Comparison of ENCODE assay signal across 17 mouse cellular contexts in the genomic region with DNA sequence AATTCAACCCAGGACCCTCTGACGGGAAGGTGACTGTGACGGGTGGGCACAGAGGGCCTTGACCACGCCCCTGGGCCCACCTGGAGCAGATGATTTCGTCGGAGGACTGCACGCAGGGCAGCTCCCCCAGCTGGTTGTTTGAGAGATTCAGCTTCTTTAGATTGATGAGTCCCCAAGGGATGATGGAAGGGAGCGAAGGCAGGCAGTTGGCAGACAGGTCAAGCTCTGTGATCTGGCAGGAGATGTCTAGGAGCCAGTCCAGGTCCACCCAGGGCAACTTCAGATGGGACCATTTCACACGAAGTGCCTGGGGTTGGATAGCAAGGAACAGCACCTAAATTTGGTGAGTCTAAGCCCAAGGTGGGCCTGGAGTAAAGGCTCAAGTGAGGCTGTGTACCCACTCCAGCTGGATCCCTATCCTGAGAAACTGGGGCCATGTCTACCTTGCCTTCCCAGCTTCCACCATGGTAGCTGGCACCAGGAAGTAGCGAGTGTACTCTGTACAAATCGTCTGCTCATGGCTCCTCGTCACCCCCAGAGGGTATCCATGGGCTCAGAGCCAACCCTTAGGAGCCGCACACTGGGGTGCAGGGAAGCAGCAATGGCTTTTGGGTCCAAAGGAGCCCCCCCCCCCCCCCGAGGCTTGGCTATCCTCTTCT. TPM values are rescaled to one million over a fixed set of nuclear protein-coding genes. Genes with fewer than 3 reads are reported as not detected.
DNase-seq lines count a peak whose midpoint lies in the region; ATAC-seq lines count a peak whose summit lies in the region.
"Had no signal": no experiment of that assay in that cellular context is flagged by ENCODE, and none has a peak within 500 bp of the region (broad histone marks: within the 10 kb centered on the region; RNA-seq: fewer than 3 reads in every experiment).

No protein-coding gene starts in this region.

- peaks cover 25% of the 10 kb centered on the region for H3K4me1 ChIP-seq in heart, embryonic 15.5 days (replicated peaks)
- peaks cover 30% of the 10 kb centered on the region for H3K4me1 ChIP-seq in liver, embryonic 13.5 days (replicated peaks)

- ATAC-seq in heart, embryonic 15.5 days (replicated peaks; ENCODE audit: insufficient number of reproducible peaks, insufficient read depth, low FRiP score, low read depth): 0 out of 2 replicates have a peak, but pooled peaks have one; percentile 13
- peak; percentile 16; the same call in 1 of the 2 replicates for ATAC-seq in liver, embryonic 13.5 days (ENCODE audit: low read depth)
- no peak for ATAC-seq in activated CD4-positive, CD25-positive, alpha-beta regulatory T cell, adult 4 months
- ATAC-seq: hindbrain, embryonic 16.5 days; midbrain, embryonic 16.5 days had no signal

- no peaks in the 10 kb centered on the region for H3K27me3 ChIP-seq in heart, embryonic 15.5 days
- H3K27me3 ChIP-seq in liver, embryonic 13.5 days: 0 out of 2 replicates have a peak, but pooled peaks cover 2% of the 10 kb centered on the region

- H3K9me3 ChIP-seq in heart, embryonic 15.5 days (replicated peaks): no peaks in the 10 kb centered on the region
- no peaks in the 10 kb centered on the region for H3K9me3 ChIP-seq in liver, embryonic 13.5 days (replicated peaks)

- H3K36me3 ChIP-seq in heart, embryonic 15.5 days: 0 out of 2 replicates have a peak, but pooled peaks cover 3% of the 10 kb centered on the region
- peaks cover 21% of the 10 kb centered on the region; the same call in 1 of the 2 replicates for H3K36me3 ChIP-seq in liver, embryonic 13.5 days

- no peak for DNase-seq in heart, postnatal 25 days (ENCODE audit: low spot score)
- peak; percentile 0 for DNase-seq in spleen, adult 12 weeks (ENCODE audit: low spot score)
- no peak for DNase-seq in spleen, postnatal 36 days (ENCODE audit: low spot score in 2 of 2)
- no peak for DNase-seq in liver, embryonic 13.5 days
- DNase-seq in frontal cortex, postnatal 36 days (ENCODE audit: low spot score in 2 of 2): no peak
- DNase-seq in urinary bladder, postnatal 10 days (ENCODE audit: low spot score): no peak
- DNase-seq: cerebellum, adult 18-20 months had no signal

- intact Hi-C loops in heart, postnatal 25 days (cut with DNase I): no loop called here

- H3K27ac ChIP-seq in heart, embryonic 15.5 days: peak overlapping the region; percentile 55
- H3K27ac ChIP-seq in liver, embryonic 13.5 days: 0 out of 2 replicates have a peak overlapping the region, but pooled peaks have one; percentile 56

- no peak overlapping the region for H3K4me3 ChIP-seq in heart, embryonic 15.5 days
- no peak overlapping the region for H3K4me3 ChIP-seq in liver, embryonic 13.5 days (replicated peaks)

- 66% methylated on average over 13 of the region's 13 CpGs for WGBS in heart, embryonic 15.5 days
- 67% methylated on average over 13 of the region's 13 CpGs for WGBS in liver, embryonic 13.5 days (ENCODE audit: insufficient replicate concordance)

- H3K4me2 ChIP-seq in heart, embryonic 15.5 days: no peak overlapping the region
- no peak overlapping the region for H3K4me2 ChIP-seq in liver, embryonic 13.5 days

- H3K9ac ChIP-seq in heart, embryonic 15.5 days: no peak overlapping the region
- H3K9ac ChIP-seq in liver, embryonic 13.5 days: no peak overlapping the region

RNA-seq across cellular contexts. Expression of gene Gm10974, which starts 57.0 kb away (rescaled TPM):
- not detected in 2 replicates for polyA plus RNA-seq in heart, embryonic 15.5 days (2015; fragmentation: Nextera tagmentation; extraction: Ambion mirVana)
- not detected for total RNA-seq in heart, postnatal 25 days (2021)
- not detected in 2 replicates for polyA plus RNA-seq in liver, embryonic 13.5 days (2015; fragmentation: Nextera tagmentation; extraction: Ambion mirVana)
- polyA plus RNA-seq in activated CD4-positive, CD25-positive, alpha-beta regulatory T cell, adult 4 months (2017; shearing (Covaris generic)): not detected
- total RNA-seq: adrenal gland, postnatal 14 days; gastrocnemius, adult 8-10 months; left cerebral cortex, adult 18-20 months; neutrophil, adult 5-6 weeks had no signal
- polyA plus RNA-seq: forebrain, embryonic 11.5 days; hindbrain, embryonic 16.5 days; midbrain, embryonic 16.5 days; testis, adult 2 months had no signal
